Mouse (Mus musculus) cortical plate, adult 2 months (tissue): ENCODE data around the gene Mgat2. TPM values are rescaled to one million over a fixed set of nuclear protein-coding genes. Genes with fewer than 3 reads are reported as not detected.

Source experiments
- H3K27ac ChIP-seq: fragments of 200-500 bp; 2 replicates; pipeline ENCODE4 v1.5.1; 2012; ENCODE audit warnings: low read length, control low read depth, inconsistent platforms; ENCODE audit not compliant: insufficient read depth
- H3K4me1 ChIP-seq: fragments of 200-500 bp; 2 replicates; pipeline ENCODE4 v1.6.1; 2011; ENCODE audit warnings: low read length; ENCODE audit not compliant: control insufficient read depth, insufficient read depth
- H3K4me3 ChIP-seq: fragments of 200-500 bp; 2 replicates; pipeline ENCODE4 v1.5.1; 2011; ENCODE audit warnings: mild to moderate bottlenecking, low read length, control low read depth; ENCODE audit not compliant: insufficient read depth
- CTCF ChIP-seq: fragments of 200-500 bp; IDR thresholded peaks from 2 replicates; pipeline ENCODE4 v1.5.1; 2011; ENCODE audit warnings: mild to moderate bottlenecking, control low read depth, low read length; ENCODE audit not compliant: insufficient read depth; ENCODE audit errors: extremely low read depth
- POLR2A ChIP-seq: fragments of 200-500 bp; IDR thresholded peaks from 2 replicates; pipeline ENCODE4 v1.6.1; 2011; ENCODE audit warnings: mild to moderate bottlenecking, low read length, control low read depth; ENCODE audit not compliant: insufficient read depth; ENCODE audit errors: extremely low read depth
- polyA plus RNA-seq: library from polyadenylated mRNA; depleted of rRNA; stranded (reverse); fragments of >200 nt; gene quantifications from 2 replicates; pipeline ENCODE4 v1.2.3, GENCODE M21; 2012

Gene Mgat2
- polyA plus RNA-seq, 1 experiment: 15.3 TPM

DNA sequence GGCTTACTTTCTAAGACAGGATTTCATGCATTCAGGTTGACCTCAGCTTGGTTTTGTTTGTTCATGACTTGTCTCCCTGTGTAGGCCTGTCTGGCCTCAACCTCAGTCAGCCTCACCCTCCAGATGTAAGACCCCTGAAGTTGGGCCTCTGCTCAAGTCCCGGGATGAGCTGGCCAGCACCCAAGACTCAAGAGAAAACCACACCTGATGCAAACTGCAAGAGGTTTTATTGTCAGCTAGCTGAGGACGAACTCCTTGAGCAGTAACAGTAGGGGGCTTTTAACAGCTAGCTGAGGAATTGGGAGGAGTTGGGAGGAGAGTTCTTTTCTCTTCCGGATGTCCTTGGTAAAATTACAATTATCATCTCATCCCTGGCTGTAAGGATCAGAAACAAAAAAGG, 6.4 kb upstream of the Mgat2 start:
- H3K27ac ChIP-seq: no peak overlapping the region
- TF ChIP-seq POLR2A (no peak), CTCF (no peak)
- no peaks in the 10 kb centered on the region for H3K4me1 ChIP-seq
- no peak overlapping the region for H3K4me3 ChIP-seq

DNA sequence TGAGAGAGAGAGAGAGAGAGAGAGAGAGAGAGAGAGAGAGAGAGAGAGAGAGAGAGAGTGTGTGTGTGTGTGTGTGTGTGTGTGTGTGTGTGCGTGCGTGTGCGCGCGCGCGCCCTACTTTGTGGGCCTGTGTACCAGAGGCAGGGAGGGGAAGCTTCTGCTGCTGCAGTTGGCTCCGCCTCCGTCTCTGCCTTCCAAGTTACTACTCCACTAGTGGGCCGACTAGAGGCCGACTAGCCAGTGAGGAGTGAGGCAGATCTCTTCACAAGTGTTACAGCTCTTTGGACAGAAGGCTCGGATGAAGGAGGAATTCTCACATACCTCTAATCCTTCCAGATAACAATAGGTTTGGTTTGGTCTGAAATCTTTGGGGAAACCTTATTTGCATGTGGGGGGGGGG, 4.6 kb upstream of the Mgat2 start:
- TF ChIP-seq POLR2A (no peak), CTCF (no peak)

DNA sequence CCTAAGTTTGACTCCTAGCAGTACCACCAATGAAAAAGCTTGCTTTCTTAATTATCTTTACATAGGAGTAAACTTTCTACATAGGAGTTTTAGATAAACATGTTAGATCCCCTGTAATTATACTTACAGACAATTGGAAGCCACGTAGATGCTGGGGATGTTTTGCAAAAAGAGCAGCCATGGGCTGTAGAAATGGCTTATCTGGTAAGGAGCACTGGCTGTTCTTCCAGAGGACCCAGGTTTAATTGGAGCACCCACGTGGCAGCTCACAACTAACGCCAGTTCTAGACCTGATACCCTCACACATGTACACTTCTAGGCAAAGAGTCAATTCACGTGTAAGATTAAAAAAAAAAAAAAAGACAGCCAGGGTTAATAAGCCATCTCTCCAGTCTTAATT, 2.2 kb upstream of the Mgat2 start:
- no peak for TF ChIP-seq POLR2A
- TF ChIP-seq CTCF: no peak
- Histone ChIP-seq H3K4me3 (no peak overlapping the region), H3K27ac (no peak overlapping the region), H3K4me1 (peaks cover 1% of the 10 kb centered on the region; the same call in 1 of the 2 replicates)

More for the DNA sequence above, 4.6 kb upstream of the Mgat2 start:
- Histone ChIP-seq H3K27ac (no peak overlapping the region), H3K4me3 (no peak overlapping the region), H3K4me1 (peaks cover 1% of the 10 kb centered on the region; the same call in 1 of the 2 replicates)

DNA sequence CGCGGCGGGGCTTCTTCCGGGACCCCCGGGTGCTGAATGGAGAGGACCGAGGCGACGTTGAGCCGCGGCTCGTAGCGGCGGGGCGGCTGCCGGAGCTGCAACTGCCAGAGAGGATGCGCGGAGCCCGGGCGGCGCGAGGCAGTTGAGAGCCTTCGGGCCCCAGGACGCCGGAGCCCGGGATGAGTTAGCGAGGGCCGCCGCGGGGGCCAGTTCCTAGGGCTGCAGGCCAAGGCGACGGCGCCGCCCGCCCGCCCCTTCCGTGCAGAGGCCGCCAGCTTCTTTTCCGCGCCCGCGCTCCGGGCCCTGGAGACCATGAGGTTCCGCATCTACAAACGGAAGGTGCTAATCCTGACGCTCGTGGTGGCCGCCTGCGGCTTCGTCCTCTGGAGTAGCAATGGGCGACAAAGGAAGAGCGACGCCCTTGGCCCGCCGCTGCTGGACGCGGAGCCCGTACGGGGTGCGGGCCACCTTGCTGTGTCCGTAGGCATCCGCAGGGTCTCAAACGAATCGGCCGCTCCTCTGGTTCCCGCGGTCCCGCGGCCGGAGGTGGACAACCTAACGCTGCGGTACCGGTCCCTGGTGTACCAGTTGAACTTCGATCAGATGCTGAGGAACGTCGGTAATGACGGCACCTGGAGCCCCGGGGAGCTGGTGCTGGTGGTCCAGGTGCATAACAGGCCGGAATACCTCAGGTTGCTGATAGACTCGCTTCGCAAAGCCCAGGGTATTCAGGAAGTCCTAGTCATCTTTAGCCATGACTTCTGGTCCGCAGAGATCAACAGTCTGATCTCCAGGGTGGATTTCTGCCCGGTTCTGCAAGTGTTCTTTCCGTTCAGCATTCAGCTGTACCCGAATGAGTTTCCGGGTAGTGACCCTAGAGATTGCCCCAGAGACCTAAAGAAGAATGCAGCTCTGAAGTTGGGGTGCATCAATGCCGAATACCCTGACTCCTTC, 662 bp downstream of the Mgat2 start:
- TF ChIP-seq CTCF (no peak), POLR2A (no peak)
- Histone ChIP-seq H3K27ac (peak overlapping the region; percentile 90), H3K4me1 (peaks cover 1% of the 10 kb centered on the region; the same call in 1 of the 2 replicates), H3K4me3 (peak overlapping the region; percentile 63)

DNA sequence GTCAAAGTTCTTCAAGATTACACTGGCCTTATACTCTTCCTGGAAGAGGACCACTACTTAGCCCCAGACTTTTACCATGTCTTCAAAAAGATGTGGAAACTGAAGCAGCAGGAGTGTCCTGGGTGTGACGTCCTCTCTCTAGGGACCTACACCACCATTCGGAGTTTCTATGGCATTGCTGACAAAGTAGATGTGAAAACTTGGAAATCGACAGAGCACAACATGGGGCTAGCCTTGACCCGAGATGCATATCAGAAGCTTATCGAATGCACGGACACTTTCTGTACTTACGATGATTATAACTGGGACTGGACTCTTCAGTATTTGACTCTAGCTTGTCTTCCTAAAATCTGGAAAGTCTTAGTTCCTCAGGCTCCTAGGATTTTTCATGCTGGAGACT, 1.4 kb downstream of the Mgat2 start:
- peak overlapping the region; percentile 63; the same call in 1 of the 2 replicates for H3K4me3 ChIP-seq
- TF ChIP-seq CTCF (no peak), POLR2A (no peak)
- H3K27ac ChIP-seq: no peak overlapping the region
- peaks cover 1% of the 10 kb centered on the region; the same call in 1 of the 2 replicates for H3K4me1 ChIP-seq

DNA sequence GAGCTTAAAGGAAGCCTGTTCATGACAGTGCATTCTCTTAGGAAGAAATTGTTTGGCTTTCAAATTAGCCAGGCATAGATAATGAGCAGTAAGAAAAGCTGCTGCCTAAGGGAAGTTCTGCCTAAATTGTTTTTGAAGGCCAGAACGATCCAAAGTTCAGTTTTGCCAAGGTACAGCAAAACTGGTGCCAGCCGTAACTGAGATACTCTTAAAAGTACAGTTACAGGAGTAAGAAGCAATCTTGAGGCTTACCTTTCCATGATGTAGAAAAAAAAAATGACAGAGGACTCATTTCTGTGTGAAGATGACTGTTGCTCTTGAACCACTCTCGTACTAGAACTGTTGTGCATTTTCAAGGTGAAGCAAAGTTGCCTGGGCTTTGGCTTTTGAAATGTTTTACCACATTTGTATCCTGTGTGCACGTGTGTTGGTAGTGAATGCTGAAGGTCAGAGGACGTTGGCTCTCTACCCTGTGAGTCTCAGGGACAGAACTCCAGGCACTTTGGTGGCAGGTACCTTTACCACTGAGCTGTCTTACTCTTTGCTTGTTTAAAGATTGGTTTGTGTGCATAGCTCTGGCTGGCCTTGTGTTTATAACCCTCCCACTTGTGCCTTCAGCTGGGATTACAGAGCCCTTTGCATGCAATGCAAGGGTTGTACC, 3.0 kb downstream of the Mgat2 start:
- Histone ChIP-seq H3K4me3 (no peak overlapping the region), H3K27ac (no peak overlapping the region), H3K4me1 (peaks cover 1% of the 10 kb centered on the region; the same call in 1 of the 2 replicates)
- TF ChIP-seq POLR2A (no peak), CTCF (no peak)

DNA sequence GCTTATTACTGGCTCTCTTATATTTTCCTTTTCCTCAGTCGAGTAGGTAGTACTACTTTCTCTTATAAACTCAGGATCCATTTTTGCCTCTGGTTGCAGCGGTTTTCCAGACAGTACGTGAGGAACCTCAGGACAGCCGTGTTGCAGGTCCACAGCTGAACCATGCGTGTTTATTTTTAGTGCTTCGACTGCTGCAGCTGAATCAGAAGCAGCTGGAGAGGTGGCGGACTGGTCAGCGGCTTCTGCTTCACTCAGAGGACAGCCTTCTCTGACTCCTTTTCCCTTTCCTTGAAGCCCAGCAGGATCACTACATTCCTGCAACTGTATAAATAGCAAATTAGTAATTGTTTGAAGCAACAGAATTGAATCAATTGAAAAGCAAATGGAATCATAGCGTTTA, 6.1 kb downstream of the Mgat2 start:
- Histone ChIP-seq H3K4me1 (no peaks in the 10 kb centered on the region; the same call in 1 of the 2 replicates), H3K27ac (no peak overlapping the region), H3K4me3 (no peak overlapping the region)
- no peak for TF ChIP-seq POLR2A
- no peak for TF ChIP-seq CTCF

DNA sequence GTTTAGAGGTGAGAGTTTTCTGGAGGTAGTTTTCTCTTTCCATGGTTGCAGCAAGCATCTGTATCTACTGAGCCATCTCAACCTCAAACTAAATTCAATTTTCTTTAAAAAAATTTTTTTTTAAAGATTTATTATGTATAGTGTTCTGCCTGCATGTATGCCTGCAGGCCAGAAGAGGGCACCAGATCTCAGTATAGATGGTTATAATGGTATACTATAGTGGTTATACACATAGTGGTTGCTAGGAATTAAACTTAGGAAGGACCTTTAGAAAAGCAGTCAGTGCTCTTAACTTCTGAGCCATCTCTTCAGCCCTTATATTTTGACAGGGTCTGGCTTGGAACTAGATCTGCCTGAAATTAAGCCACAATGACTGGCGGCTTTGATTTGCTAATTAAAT, 6.6 kb downstream of the Mgat2 start:
- Histone ChIP-seq H3K4me3 (no peak overlapping the region), H3K4me1 (no peaks in the 10 kb centered on the region), H3K27ac (no peak overlapping the region)
- TF ChIP-seq CTCF: no peak
- TF ChIP-seq POLR2A: no peak

DNA sequence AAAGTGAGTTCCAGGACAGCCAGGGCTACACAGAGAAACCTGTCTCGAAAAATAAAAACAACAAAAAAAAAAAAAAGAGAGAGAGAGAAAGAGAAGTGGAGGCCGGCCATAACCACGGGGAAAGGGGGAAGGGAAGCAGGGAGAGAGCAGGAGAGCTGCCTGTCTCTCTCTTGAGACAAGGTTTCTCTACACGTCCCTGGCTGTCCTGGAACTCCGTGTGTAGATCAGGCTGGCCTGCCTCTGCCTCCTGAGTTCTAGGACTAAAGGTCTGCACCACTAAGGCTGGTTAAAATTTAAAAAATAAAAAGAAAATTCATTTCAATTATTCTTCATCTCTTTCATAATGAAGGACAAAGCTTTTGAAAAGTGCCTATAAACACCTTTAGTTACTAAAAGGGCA, 7.4 kb downstream of the Mgat2 start:
- TF ChIP-seq POLR2A: no peak
- TF ChIP-seq CTCF: no peak

DNA sequence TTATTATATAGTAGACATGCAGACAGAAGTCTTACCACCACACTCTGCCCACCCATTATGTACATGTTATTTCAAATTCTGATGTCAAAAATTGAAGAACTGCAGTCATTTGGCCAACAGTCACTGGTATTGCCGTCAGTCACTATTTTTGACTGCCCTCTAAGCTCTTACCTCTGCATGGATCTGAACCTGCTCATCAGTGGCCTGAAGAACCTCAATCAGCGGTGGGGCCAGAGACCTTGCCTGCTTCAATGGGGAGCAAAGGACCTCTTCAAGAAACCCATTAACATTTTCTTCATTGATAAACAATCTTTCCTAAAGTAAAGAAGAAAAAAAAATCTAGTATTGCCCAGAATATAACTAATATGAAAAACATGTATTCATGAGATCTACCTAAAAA, 8.7 kb downstream of the Mgat2 start:
- no peak overlapping the region for H3K4me3 ChIP-seq
- no peak for TF ChIP-seq POLR2A
- TF ChIP-seq CTCF: no peak
- H3K27ac ChIP-seq: no peak overlapping the region
- H3K4me1 ChIP-seq: no peaks in the 10 kb centered on the region; the same call in 1 of the 2 replicates

More for the DNA sequence above, 7.4 kb downstream of the Mgat2 start:
- no peaks in the 10 kb centered on the region; the same call in 1 of the 2 replicates for H3K4me1 ChIP-seq
- H3K27ac ChIP-seq: no peak overlapping the region
- H3K4me3 ChIP-seq: no peak overlapping the region
